Mouse (Mus musculus) cerebral cortex, adult 2 months (tissue): ENCODE measurements around the gene Inpp4b.

ENCODE experiments used
- WGBS: fragments of 180-500 bp; shearing (Covaris S2); methylation state at CpG from one replicate; pipeline ENCODE4 v1.1.7; 2018; 5-methylcytosine and 5-hydroxymethylcytosine counted together

The Inpp4b gene

DNA sequence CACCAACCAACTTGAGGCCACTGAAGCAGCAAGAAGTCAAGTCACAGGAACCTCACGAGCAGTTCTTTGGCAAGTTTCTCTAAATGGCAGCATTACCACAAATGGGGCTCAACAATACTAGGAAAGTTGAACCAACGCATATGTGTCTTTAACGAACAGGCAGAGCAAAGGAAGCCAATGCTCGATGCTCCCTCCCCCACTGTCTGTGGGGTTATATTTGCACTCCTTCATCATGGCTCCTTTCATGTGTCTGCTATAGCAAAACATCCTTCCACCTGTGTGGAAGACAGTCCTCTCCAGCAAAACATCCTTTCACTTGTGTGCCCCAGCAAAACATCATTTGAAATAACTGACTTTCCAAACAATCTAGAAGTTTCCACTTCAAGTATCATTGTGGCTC lies 440.4 kb downstream of the Inpp4b start:
- 92% methylated on average over 4 of the region's 4 CpGs for WGBS

DNA sequence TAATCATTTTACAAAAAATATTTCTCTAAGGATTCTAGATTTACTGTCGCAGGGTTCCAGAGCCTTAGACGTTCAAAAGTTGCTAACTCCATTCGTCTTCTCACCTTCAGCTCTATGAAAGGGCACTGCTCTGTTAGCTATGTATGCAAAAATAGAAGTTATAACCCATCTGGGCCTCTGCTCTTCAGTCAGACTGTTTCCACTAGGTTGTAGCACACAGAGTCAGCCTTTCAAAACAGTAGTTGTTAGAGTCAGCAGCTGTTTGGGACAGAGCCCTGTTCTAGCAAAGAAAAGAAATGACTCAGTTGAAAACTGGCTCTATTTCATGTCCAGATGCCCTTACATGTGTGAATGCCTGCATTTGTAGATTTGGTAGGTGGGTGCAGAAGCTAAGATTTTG lies 442.4 kb downstream of the Inpp4b start:
- 81% methylated on average over 3 of the region's 3 CpGs for WGBS

DNA sequence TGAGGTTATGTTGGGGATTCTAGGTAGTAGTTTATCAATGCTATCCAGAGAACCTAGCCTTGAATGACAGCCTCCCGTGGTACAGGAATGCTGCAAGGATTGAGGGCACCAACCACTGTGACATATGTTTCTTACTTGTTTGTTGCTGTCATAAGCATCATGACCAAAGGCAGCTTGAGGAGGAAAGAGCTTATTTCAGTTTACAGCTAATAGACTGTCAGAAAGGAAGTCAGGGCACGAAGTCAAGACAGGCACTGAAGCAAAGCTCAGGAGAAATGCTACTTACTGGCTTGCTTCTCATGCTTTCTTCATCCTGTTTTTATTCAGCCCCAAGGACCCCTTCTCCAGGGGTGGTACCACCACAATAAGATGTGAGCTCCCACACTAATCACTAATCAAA lies 446.1 kb downstream of the Inpp4b start:
- WGBS: 92% methylated on average over 2 of the region's 2 CpGs

DNA sequence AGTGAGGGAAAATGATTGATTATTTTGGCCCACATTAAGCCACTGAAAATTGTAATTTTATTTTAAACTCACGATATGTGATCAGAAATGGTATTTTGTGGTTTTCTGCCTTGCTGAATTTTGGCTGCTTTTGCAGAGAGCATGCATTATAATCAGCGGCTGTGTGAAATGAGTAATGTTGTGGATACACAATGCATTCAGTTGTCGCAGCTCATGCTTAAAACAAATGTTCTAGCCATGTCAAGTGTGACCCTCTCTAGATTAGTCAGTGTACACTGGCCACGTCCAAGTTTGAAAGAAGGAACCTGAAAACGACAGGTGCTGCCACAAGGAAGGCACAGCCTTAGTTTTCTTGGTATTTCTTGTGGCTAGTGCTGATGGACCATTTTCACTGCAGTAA lies 450.3 kb downstream of the Inpp4b start:
- 58% methylated on average over 5 of the region's 5 CpGs for WGBS

DNA sequence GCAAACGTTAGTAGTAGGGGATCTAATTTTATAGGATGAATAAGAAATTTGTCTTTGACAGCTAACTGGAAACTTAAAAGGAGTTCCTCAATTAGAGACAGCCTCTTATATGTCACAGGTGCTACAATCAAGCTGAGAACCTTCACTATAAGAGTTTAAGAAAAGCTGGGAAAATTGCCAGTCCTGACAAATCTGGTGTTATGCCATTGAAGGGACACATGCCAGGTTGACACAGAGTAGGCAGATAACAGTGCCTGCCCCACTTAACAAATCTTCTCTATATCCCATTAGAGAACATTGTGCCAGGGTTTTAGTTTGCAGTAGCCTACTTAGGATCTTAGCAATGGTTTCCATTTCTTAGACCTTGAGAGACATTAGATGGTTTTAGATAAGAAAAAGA lies 456.1 kb downstream of the Inpp4b start:
- WGBS: 39% methylated on average over 1 of the region's 1 CpGs

DNA sequence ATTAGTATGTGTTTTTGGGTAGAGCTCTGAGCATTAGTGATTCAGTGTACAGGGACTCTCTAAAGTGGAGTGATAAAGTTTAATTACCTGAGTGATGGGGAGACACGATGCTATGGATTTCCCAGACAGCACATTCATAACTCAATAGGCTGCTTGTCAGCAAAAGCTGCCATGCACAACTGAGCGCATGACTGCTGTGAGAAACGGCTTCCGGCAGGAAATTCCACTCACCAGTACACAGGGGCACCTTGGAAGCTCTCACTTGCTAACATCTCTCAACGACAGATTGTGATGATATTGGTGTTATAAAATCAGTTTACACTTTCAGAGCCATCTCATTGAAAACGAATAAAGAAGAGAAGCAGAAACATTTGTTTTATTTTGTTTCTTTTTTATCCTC lies 465.2 kb downstream of the Inpp4b start:
- WGBS: 71% methylated on average over 6 of the region's 6 CpGs

DNA sequence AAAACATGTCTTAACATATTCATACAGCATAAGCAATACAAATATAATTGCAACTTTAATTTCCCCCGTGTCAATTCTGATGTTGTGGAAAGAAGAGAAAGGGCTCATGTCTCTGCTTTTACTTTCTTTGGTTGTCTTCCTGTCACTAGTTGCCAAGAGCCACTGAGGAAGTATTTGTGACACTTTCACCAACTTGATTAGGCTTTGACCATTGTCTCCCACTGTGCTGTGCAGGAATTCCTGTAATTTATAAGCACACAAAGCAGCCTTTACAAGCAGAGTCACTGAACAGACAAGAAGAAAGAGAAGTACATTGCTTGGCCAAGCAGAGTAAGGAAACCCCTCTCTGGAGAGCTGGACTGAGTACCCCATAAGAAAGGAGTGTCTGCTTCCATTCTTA lies 466.1 kb downstream of the Inpp4b start:
- 65% methylated on average over 1 of the region's 1 CpGs for WGBS

DNA sequence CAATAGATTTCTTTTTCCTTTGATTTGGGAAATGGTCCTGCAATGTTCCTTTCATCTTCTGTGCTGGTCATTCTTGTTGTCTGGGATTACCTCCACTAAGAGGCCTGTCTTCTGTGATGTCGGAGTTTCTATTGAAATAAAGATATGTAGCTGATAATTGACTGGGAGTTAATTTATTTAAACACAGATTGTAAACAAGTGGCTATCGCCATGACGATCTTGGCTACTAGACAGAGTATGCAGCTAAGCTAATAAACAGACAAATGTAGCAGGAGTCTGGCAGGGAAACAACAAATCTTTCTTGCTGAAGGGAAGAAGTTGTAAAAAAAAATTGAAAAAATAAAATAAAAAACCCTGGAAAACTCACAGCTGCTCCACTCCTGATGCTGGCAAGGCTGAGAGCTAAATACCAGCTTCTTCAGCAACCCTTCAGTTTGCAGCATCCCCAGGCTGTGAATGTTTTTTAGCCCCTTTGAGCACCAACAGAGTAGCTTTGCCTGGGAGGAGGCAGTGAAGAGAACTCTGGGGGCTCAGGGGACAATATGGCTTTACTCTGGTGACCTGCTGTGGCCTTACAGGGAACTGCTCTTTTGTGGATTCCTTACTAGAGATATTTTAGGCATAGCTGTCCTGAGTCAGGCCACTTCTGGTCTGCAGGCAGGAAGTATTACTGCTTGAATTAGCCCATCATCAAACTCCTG lies 469.8 kb downstream of the Inpp4b start:
- 42% methylated on average over 3 of the region's 3 CpGs for WGBS

DNA sequence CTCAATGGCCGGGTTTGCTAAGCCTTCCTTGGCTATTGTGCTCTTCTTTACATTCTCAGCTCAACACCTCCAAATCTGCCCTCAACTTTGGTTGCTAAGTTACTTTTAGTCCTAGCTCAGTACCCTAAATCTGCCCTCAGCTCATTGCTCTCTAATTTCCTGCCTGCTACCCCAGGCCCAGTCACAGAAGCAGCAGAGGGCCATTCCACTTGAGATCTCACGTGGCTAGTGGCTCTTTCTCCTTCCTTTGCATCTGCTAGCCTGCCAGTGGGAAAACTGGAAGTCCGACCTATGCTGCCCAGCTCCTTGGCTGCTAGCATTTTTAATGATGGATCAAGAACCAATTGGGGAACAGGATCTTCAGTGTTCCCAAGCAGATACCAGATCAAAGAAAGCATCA lies 472.4 kb downstream of the Inpp4b start:
- whole genome bisulfite sequencing: 84% methylated on average over 3 of the region's 3 CpGs

DNA sequence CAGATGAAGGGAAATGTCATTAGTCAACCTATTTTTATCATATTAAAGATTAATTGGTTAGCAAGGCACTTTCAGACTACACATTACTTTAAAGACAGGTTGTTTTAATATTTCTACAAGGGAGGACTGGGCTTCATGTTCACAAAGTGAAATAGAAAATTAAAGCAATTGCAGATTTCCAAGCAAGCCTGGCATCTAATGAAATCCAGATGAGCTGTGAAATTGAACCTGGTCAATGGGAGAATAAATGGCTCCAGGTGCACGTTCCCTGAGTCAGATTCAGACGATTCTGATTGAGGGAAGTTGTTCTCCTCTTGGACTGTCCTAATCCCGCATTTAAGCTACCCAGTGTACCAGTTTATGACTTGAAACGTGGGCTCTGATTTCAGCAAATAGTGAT lies 473.2 kb downstream of the Inpp4b start:
- WGBS: 91% methylated on average over 4 of the region's 4 CpGs

DNA sequence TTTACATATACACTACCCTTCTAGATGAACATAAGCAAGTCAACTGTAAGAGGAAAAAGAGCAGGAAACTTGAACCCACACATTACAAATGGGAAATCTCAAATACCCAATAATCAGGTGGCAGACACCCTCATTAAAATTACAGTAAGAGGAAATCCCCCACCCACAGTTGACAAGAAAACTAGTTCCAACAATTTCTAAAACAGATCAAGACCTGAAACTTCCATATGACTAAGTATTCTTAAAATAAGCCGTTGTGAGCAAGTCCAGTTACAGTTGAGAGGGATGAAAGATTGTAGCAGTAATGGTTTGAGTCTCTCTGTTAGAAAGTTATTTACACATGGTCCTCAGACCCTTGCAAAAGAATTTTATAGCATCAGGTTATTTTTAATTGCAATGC lies 480.8 kb downstream of the Inpp4b start:
- 70% methylated on average over 1 of the region's 1 CpGs for WGBS

DNA sequence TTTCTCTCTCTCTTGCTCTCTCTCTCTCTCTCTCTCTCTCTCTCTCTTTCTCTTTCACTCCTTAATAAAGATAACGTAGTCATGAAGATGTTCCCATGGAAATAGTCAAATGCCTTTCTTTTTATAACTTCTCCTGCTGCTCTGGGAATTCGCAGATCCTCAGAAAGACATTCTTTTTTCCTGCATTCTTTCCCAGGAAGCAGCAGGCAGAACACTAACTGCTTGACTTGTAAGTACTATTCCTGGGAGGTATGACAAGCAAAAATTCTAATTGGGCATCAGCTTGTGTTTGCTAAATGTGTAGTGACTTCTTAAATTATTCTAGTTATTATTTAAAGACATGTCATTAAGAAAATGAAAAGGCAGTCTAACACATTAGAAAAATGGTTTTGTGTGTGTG lies 482.6 kb downstream of the Inpp4b start:
- WGBS: 20% methylated on average over 2 of the region's 2 CpGs

DNA sequence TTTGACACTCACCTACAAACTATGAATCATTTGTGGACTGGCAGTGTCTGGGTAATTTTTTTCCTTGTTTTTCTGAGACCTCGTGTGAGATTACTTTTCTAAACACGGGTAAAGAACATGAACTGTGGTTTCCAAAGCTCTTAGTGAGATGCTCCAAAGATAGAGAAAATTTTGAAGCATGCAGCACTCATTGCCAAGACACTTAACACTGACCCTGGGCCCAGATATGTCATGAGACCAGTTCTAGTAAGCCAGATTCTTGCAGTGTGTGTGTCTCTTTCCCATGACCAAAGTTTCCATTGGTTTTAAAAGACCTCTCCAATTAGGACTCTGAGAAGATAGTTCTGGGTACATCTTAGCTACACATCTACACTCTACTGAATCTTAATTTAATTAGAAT lies 484.1 kb downstream of the Inpp4b start:
- WGBS: 69% methylated on average over 2 of the region's 2 CpGs

DNA sequence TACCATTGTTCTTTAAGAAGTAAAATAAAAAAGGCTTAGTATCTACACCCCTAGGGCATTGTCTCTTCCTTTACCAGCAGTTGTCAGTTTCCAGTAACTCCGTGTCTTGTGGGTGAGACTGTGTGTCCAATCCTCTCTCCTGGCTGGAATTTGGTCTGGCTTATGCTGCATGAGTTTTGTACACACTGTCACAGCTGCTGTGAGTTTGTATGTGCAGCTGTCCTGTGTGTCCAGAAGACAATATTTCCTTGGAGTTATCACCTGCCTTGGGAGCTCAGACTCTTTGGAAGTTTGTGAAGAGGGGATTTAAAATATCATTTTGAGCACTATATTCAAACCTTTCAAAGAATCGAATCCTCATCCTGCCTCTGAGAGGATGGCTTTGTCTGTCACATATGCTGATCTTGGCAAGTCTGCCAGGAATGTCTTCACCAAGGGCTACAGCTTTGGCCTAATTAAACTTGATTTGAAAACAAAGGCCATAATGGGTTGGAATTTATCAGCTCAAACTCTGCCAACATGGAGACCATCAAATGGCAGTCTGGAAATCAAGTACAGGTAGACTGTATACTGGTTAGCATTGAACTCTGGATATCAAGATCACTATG lies 485.1 kb downstream of the Inpp4b start:
- WGBS: 60% methylated on average over 2 of the region's 2 CpGs

DNA sequence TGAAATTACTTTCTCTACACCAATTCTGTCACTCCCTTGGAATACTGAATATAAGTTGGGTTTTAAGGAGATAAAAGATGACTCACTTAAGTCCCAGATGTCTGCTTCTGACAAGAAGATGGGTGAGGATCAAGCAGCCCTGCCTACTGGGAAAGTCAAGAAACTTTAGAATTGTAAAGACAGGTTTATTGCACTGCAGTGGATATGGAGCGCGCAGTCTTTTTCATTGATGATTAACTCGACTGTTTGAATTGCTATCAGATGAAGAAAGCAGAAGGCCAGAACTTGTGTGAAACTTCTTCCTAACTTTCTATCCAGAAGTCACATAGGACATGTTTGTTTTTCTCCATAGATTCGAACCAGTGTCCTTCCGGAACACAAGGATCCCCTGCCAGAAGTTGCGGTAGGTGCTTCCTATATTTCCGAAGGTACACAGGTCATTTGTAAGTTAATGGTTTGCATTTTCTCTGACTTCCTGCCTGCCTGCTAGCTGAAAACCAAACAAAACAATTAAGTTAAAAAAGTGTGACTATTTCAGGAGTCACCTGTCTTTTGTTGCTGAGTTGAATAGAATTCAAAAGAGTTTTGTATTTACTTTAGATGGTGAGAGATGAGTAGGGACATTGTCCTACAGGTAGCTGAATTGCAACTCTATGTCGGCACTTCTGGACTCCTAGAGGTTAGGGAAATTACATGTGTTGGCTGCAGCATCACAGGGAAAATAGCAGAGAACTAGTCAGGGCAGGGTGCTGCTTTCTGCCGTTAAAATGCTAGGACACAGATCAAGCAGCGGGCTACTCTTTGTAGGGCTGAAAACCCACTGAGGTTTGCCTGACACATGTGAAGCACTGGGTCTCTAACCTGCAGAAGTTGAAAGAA lies 502.0 kb downstream of the Inpp4b start:
- 81% methylated on average over 10 of the region's 10 CpGs for WGBS

DNA sequence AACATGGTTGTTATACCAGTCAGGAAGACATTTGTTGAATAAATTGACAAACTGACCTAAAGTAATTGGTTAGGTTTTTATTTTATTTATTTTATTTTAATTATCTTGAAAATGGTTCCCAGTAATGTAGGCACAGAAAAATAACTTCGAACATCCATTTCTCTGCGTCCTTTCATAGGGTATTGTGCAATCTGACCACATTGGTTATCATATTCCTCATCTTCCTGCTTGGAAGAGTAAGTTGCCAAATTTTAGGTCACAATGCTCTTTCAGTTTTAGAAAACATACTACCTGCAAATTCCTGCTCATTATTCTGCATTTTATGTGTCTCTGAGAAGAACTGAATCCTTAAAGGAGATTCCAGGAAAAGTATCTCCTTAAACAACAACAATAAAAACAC lies 505.6 kb downstream of the Inpp4b start:
- WGBS: 96% methylated on average over 2 of the region's 2 CpGs

DNA sequence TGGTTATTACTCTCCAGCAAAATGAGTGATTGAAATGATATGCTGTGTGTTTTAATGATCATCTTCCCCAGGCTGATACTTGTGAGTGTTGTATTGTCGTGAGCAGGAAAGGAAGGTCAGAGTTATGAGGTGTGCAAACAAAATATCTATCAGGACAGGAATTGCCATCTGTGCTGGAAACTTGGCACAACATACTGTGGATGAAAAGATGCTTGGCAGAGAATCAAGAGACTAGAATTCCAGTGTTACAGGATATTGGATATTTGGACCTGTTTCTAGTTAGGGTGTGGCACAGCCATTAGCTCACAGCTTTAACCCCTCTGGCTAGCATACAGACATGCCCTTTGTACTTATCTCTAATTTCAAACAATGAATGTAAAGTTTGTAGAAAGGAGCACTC lies 507.6 kb downstream of the Inpp4b start:
- WGBS: 49% methylated on average over 1 of the region's 1 CpGs

DNA sequence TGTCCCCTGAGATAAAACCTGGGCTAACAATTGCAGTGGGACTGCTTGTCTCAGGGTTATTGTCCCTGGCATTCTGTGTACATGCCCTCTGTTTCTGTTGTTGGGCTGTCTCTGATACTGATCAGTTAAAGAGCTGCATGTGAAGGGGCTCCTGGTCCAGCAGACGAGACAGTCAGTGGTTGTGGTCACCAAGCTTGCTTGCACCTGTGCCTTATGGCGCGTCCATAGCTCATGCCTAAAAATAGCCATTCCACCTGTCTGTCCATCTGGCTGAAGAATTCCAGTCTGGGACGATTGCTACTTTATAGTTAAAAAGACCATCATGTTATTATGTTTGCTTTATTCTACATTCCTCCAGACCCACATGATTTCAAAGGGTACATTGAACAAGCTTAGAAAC lies 510.8 kb downstream of the Inpp4b start:
- 83% methylated on average over 4 of the region's 4 CpGs for WGBS

DNA sequence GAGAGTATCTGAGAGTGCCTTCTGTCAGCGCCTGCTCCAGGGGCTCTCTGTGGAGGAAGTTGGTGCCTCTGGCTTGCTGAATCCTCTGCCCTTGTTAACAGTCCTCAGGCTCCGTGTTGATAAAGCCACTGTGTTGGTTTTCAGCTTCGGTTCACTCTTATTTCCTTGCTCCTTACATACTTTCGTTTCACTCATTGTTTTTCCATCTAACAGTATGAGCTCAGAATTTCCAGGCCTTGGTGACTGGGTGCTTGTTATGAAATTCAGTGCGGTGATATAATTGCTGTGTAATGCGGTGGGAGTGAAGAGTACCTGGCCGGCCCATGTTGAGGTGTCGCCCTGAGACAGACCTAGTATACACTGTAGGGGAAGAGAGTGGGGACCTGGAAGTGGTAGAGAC lies 512.2 kb downstream of the Inpp4b start:
- 72% methylated on average over 8 of the region's 8 CpGs for WGBS

DNA sequence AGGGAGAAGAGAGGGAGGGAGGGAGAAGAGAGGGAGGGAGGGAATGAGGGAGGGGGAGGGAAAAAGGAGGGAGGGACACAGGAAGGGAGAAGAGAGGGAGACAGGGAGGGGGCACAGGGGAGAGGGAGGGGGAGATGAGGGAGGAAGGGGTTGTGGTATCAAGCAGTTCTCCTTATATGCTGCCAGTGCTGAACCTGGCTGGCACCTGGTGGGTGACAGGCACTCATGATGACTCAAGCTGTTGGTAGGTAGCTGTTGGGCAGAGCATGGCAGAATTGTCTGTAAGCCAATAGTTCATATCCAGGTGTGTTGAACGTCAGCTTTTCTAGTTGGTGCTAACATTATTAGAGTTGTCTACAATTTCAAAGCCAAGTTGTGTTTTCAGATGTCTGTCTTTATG lies 512.7 kb downstream of the Inpp4b start:
- WGBS: 80% methylated on average over 1 of the region's 1 CpGs

DNA sequence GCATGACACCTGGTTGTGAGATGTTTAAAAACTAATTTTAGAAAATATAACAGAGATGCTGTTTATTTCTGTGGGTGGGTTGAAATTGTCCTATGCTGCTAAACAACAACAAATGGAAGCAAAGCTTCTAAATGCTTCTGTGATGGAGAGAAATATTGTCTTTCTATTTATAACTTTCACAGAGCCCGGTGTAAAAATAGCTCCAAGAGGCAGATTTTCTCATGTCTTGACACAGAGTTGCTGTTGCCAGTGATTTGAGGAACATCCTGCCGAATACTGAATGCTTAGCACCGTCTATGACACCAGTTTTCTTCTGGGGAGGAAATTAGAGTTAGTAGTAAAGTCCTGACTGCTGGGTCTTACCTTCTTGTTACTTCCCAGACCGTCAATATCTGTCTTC lies 513.8 kb downstream of the Inpp4b start:
- 36% methylated on average over 4 of the region's 4 CpGs for WGBS

DNA sequence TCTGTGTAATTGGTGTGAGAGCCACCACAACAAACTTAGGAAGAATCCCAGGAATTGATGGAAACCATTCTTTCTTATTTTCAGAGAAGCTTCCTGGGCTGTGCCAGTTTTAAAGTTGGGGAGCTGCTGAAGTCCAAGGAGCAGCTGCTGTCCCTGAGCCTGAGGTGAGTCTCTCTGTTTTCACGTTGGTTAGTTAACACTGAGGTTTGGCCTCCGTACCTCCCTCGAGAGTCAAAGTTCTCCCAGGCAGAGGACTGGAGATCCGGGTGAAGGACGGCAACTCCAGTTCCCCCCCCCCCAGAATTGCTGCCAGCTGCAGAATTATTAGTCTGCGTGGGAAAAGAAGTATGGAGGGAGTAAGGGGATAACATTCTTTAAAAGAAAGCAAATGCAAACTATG lies 514.3 kb downstream of the Inpp4b start:
- WGBS: 67% methylated on average over 6 of the region's 6 CpGs

DNA sequence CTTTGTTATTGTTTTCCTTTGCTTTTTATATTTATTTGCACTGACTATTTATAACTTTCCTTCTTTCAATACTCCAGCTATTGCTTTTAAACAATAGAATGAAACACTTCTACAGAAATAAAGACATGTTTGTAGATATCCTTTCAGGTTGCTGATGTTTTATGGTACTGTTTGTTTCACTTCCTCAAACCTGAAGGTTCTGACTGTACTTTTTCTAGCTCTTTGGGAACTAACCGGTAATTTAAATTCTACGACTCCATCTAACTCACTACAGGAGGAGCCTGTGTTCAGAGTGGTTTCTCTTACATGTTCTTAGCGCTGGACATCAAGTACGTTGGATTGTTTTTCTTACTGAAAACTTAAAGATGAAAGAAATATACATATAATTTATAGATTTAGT lies 516.0 kb downstream of the Inpp4b start:
- 91% methylated on average over 4 of the region's 4 CpGs for whole genome bisulfite sequencing
